Mouse (Mus musculus): ENCODE data around the gene Gsdma. TPM values are rescaled to one million over a fixed set of nuclear protein-coding genes. Genes with fewer than 3 reads are reported as not detected.
"Not testable (repeated sequence)": the region's sequence is repeated elsewhere in the genome, so short reads cannot be mapped to it uniquely, and the experiment has no call there.

Gsdma gene
- total RNA-seq, 2 experiments from 2014 or later, result not detected

GRCm38 (mm10) chr11:98707401-98708281 lies 43.5 kb downstream of the Gsdma start:
- DNase-seq, result peak; percentile 70 to 78
- intact Hi-C loops (cut with DNase I), result no loop called here

- peak; percentile 43 to 47 for DNase-seq
- intact Hi-C loops (cut with DNase I), result no loop called here
Measured at GRCm38 (mm10) chr11:98708282-98708956, 44.3 kb downstream of the Gsdma start.

- intact Hi-C loops (cut with DNase I), result no loop called here
- DNase-seq, result peak; percentile 55 to 57
Measured at GRCm38 (mm10) chr11:98709001-98709741, 45.0 kb downstream of the Gsdma start.

GRCm38 (mm10) chr11:98710416-98711045 lies 46.4 kb downstream of the Gsdma start:
- peak; percentile 88 to 92 for DNase-seq
- intact Hi-C loops (cut with DNase I), result no loop called here

- intact Hi-C loops (cut with DNase I), result no loop called here
- DNase-seq, result no peak
Measured at GRCm38 (mm10) chr11:98711046-98711434, 46.9 kb downstream of the Gsdma start.

- DNase-seq; intact Hi-C loops (cut with DNase I): not testable (repeated sequence)
Measured at GRCm38 (mm10) chr11:98712009-98712408, 47.9 kb downstream of the Gsdma start.

GRCm38 (mm10) chr11:98713703-98714102 lies 49.6 kb downstream of the Gsdma start:
- no peak for DNase-seq
- intact Hi-C loops (cut with DNase I), result no loop called here

GRCm38 (mm10) chr11:98715946-98716345 lies 51.8 kb downstream of the Gsdma start:
- intact Hi-C loops (cut with DNase I), result loop anchor here (2.0 kb wide), 1 partner anchor 73 kb away; no protein-coding TSS in a partner anchor
- DNase-seq, result no peak

- DNase-seq, result peak; percentile 81 to 89
- intact Hi-C loops (cut with DNase I), result loop anchor here (2.0 kb wide), 1 partner anchor 71 kb away; no protein-coding TSS in a partner anchor
Measured at GRCm38 (mm10) chr11:98717904-98718303, 53.8 kb downstream of the Gsdma start.

GRCm38 (mm10) chr11:98720756-98721155 lies 56.6 kb downstream of the Gsdma start:
- intact Hi-C loops (cut with DNase I), result no loop called here

GRCm38 (mm10) chr11:98721458-98722226 lies 57.5 kb downstream of the Gsdma start:
- intact Hi-C loops (cut with DNase I), result no loop called here
- peak; percentile 75 to 84 for DNase-seq

More at GRCm38 (mm10) chr11:98720756-98721155, 56.6 kb downstream of the Gsdma start:
- DNase-seq, result no peak

- intact Hi-C loops (cut with DNase I), result no loop called here
- DNase-seq, result no peak
Measured at GRCm38 (mm10) chr11:98723098-98723497, 58.9 kb downstream of the Gsdma start.

GRCm38 (mm10) chr11:98725926-98726506 lies 61.9 kb downstream of the Gsdma start:
- intact Hi-C loops (cut with DNase I), result loop anchor here (2.0 kb wide), 1 partner anchor 15 kb away; the partner anchor contains the start of gene Thra
- DNase-seq, result no peak

Other genes starting within 250 kb of the Gsdma start
- gene Mien1, start 225.4 kb upstream of the Gsdma start, total RNA-seq (2021), result 10 to 100 TPM; 44.6 to 52.6 TPM
- under 1 TPM in 1 of 2 experiments, not detected in 1; 0.36 TPM for gene Grb7, start 218.0 kb upstream of the Gsdma start, total RNA-seq (2021)
- gene Ikzf3, start 118.3 kb upstream of the Gsdma start, total RNA-seq (2021), result 1 to 10 TPM in 1 of 2 experiments, under 1 TPM in 1; 0.81 to 5.4 TPM
- gene Zpbp2, start 113.3 kb upstream of the Gsdma start, total RNA-seq (2021), result not detected
- gene Ormdl3, start 77.0 kb upstream of the Gsdma start, total RNA-seq (2021), result 10 to 100 TPM; 35.0 to 37.1 TPM
- gene Lrrc3c, start 66.1 kb upstream of the Gsdma start, total RNA-seq (2021), result not detected
- 10 to 100 TPM in 1 of 2 experiments, 1 to 10 TPM in 1; 8.8 to 12.9 TPM for gene Gm12355, start 38.7 kb upstream of the Gsdma start, total RNA-seq (2021)
- gene Gsdma3, start 38.0 kb upstream of the Gsdma start, total RNA-seq (2021), result 1 to 10 TPM; 4.4 to 4.5 TPM
- under 1 TPM; 0.22 to 0.50 TPM for gene Gsdma2, start 17.6 kb upstream of the Gsdma start, total RNA-seq (2021)
- 100 to 1,000 TPM; 110 TPM for gene Psmd3, start 18.2 kb downstream of the Gsdma start, total RNA-seq (2021)
- gene Csf3, start 36.9 kb downstream of the Gsdma start, total RNA-seq (2021), result not detected
- 10 to 100 TPM; 49.5 to 49.8 TPM for gene Med24, start 65.1 kb downstream of the Gsdma start, total RNA-seq (2021)
- gene Thra, start 76.3 kb downstream of the Gsdma start, total RNA-seq (2021), result 100 to 1,000 TPM; 123 to 130 TPM
- 10 to 100 TPM; 20.7 to 31.5 TPM for gene Nr1d1, start 111.0 kb downstream of the Gsdma start, total RNA-seq (2021)
- gene Msl1, start 131.2 kb downstream of the Gsdma start, total RNA-seq (2021), result 10 to 100 TPM; 71.2 to 71.8 TPM
- gene Casc3, start 140.6 kb downstream of the Gsdma start, total RNA-seq (2021), result 10 to 100 TPM; 23.6 to 25.0 TPM
- gene Rapgefl1, start 172.4 kb downstream of the Gsdma start, total RNA-seq (2021), result 1 to 10 TPM in 1 of 2 experiments, under 1 TPM in 1; 0.61 to 1.0 TPM
- gene Wipf2, start 199.3 kb downstream of the Gsdma start, total RNA-seq (2021), result 10 to 100 TPM in 1 of 2 experiments, 1 to 10 TPM in 1; 8.2 to 10.6 TPM
- gene Cdc6, start 243.4 kb downstream of the Gsdma start, total RNA-seq (2021), result 1 to 10 TPM in 1 of 2 experiments, under 1 TPM in 1; 0.72 to 2.2 TPM

Data from heart, postnatal 14 days (tissue).